Mouse (Mus musculus) limb, embryonic 14.5 days (tissue): ENCODE data around the gene Gpr135. TPM values are rescaled to one million over a fixed set of nuclear protein-coding genes. Genes with fewer than 3 reads are reported as not detected.
"Not testable (repeated sequence)": the region's sequence is repeated elsewhere in the genome, so short reads cannot be mapped to it uniquely, and the experiment has no call there.

Source experiments
- ATAC-seq: fragments of 200-750 bp; cut with Nextera tagmentation; 2 replicates; pipeline ENCODE4 v1.8.0; 2017; ENCODE audit warnings: low read depth, moderate number of reproducible peaks, moderate TSS enrichment; ENCODE audit not compliant: low FRiP score
- DNase-seq: peaks from one replicate; pipeline ENCODE4 v3.0.0-alpha.2; 2015; ENCODE audit warnings: low spot score
- H3K27ac ChIP-seq: fragments of 300-500 bp; sonication (generic); replicated peaks from 2 replicates; pipeline ENCODE4 v1.5.1; 2014; ENCODE audit warnings: low read depth, mild to moderate bottlenecking, low read length, moderate library complexity, mixed read lengths
- H3K27me3 ChIP-seq: fragments of 300-500 bp; sonication (generic); 2 replicates; pipeline ENCODE4 v1.6.1; 2014; ENCODE audit warnings: low read length, mixed read lengths; ENCODE audit not compliant: control insufficient read depth, insufficient read depth
- H3K36me3 ChIP-seq: fragments of 300-500 bp; sonication (generic); 2 replicates; pipeline ENCODE4 v1.6.1; 2014; ENCODE audit warnings: mild to moderate bottlenecking, low read length, moderate library complexity, mixed read lengths; ENCODE audit not compliant: control insufficient read depth, insufficient read depth
- H3K4me1 ChIP-seq: fragments of 300-500 bp; sonication (generic); 2 replicates; pipeline ENCODE4 v1.6.1; 2014; ENCODE audit warnings: antibody characterized with exemption, low read length, mixed read lengths; ENCODE audit not compliant: control insufficient read depth, insufficient read depth
- H3K4me2 ChIP-seq: fragments of 300-500 bp; sonication (generic); replicated peaks from 2 replicates; pipeline ENCODE4 v1.6.1; 2014; ENCODE audit warnings: low read depth, mild to moderate bottlenecking, low read length, moderate library complexity; ENCODE audit not compliant: severe bottlenecking
- H3K4me3 ChIP-seq: fragments of 300-500 bp; sonication (generic); replicated peaks from 2 replicates; pipeline ENCODE4 v1.5.1; 2014; ENCODE audit warnings: low read length
- H3K9ac ChIP-seq: fragments of 300-500 bp; sonication (generic); 2 replicates; pipeline ENCODE4 v1.6.1; 2014; ENCODE audit warnings: mild to moderate bottlenecking, low read depth, low read length, moderate library complexity; ENCODE audit not compliant: severe bottlenecking
- H3K9me3 ChIP-seq: fragments of 300-500 bp; sonication (generic); 2 replicates; pipeline ENCODE4 v1.6.1; 2016; ENCODE audit warnings: low read length; ENCODE audit not compliant: control insufficient read depth
- POLR2A ChIP-seq: fragments of 200-500 bp; IDR thresholded peaks from 2 replicates; pipeline ENCODE4 v1.8.0; 2012; ENCODE audit warnings: inconsistent platforms, mild to moderate bottlenecking, moderate library complexity, borderline replicate concordance; ENCODE audit not compliant: insufficient read depth, insufficient read length; ENCODE audit errors: extremely low read depth
- WGBS: fragments of 180-500 bp; shearing (Covaris S2); extraction: QIAGEN DNeasy Blood & Tissue Kit; methylation state at CpG from one replicate; pipeline ENCODE4 v1.1.7; 2014; 5-methylcytosine and 5-hydroxymethylcytosine counted together
- polyA plus RNA-seq, 2 experiments: library from polyadenylated mRNA; depleted of rRNA in 1 of 2; stranded (reverse) in 1 of 2; unstranded in 1 of 2; fragments of >200 nt; fragmentation: Nextera tagmentation in 1 of 2; extraction: Ambion mirVana in 1 of 2; gene quantifications; 2 replicates each; pipeline versions ENCODE4 v1.2.1 to v1.2.3; 2012 to 2014

Gene Gpr135
- polyA plus RNA-seq, 2 experiments, result 1.3 to 4.9 TPM

GRCm38 (mm10) chr12:72052571-72052970, 18.4 kb downstream of the Gpr135 start:
- H3K9me3 ChIP-seq, result no peaks in the 10 kb centered on the region
- no peak for TF ChIP-seq POLR2A
- no peak overlapping the region for H3K4me2 ChIP-seq
- no peak overlapping the region for H3K27ac ChIP-seq
- H3K36me3 ChIP-seq, result no peaks in the 10 kb centered on the region
- ATAC-seq (no peak), DNase-seq (no peak)
- no peak overlapping the region for H3K4me3 ChIP-seq
- 70% methylated on average over 6 of the region's 6 CpGs for whole genome bisulfite sequencing
- no peaks in the 10 kb centered on the region for H3K27me3 ChIP-seq
- no peaks in the 10 kb centered on the region for H3K4me1 ChIP-seq
- no peak overlapping the region for H3K9ac ChIP-seq

GRCm38 (mm10) chr12:72050821-72051220, 20.1 kb downstream of the Gpr135 start:
- Histone ChIP-seq H3K9ac (no peak overlapping the region), H3K4me1 (no peaks in the 10 kb centered on the region), H3K27ac (no peak overlapping the region), H3K36me3 (no peaks in the 10 kb centered on the region), H3K27me3 (no peaks in the 10 kb centered on the region), H3K9me3 (no peaks in the 10 kb centered on the region), H3K4me2 (no peak overlapping the region), H3K4me3 (no peak overlapping the region)
- 78% methylated on average over 4 of the region's 4 CpGs for WGBS
- DNase-seq, result no peak
- TF ChIP-seq POLR2A, result no peak
- no peak for ATAC-seq

GRCm38 (mm10) chr12:72050156-72050555, 20.8 kb downstream of the Gpr135 start:
- H3K4me1 ChIP-seq, H3K9ac ChIP-seq, H3K27me3 ChIP-seq, H3K36me3 ChIP-seq, ATAC-seq, H3K4me2 ChIP-seq, H3K4me3 ChIP-seq, H3K27ac ChIP-seq, DNase-seq, H3K9me3 ChIP-seq: not testable (repeated sequence)
- WGBS, result 94% methylated on average over 5 of the region's 5 CpGs

- WGBS, result 3% methylated on average over 2 of the region's 2 CpGs
- ATAC-seq (peak; percentile 23; the same call in 1 of the 2 replicates), DNase-seq (peak; percentile 57)
- no peak overlapping the region for H3K9ac ChIP-seq
- no peaks in the 10 kb centered on the region for H3K27me3 ChIP-seq
- no peak overlapping the region for H3K4me2 ChIP-seq
- TF ChIP-seq POLR2A, result no peak
- no peak overlapping the region for H3K4me3 ChIP-seq
- H3K4me1 ChIP-seq, result no peaks in the 10 kb centered on the region
- no peaks in the 10 kb centered on the region for H3K36me3 ChIP-seq
- no peak overlapping the region for H3K27ac ChIP-seq
- no peaks in the 10 kb centered on the region for H3K9me3 ChIP-seq
Observed at GRCm38 (mm10) chr12:72047513-72047912, 23.4 kb downstream of the Gpr135 start.

GRCm38 (mm10) chr12:72041238-72041637, 29.7 kb downstream of the Gpr135 start:
- no peak overlapping the region for H3K27ac ChIP-seq
- H3K27me3 ChIP-seq, result no peaks in the 10 kb centered on the region
- H3K9me3 ChIP-seq, result peaks cover 4% of the 10 kb centered on the region; the same call in 1 of the 2 replicates
- no peak for ATAC-seq
- TF ChIP-seq POLR2A, result no peak
- H3K9ac ChIP-seq, result no peak overlapping the region
- 89% methylated on average over 3 of the region's 3 CpGs for WGBS
- no peak for DNase-seq
- H3K36me3 ChIP-seq, result no peaks in the 10 kb centered on the region
- H3K4me3 ChIP-seq, result no peak overlapping the region
- no peak overlapping the region for H3K4me2 ChIP-seq
- H3K4me1 ChIP-seq, result no peaks in the 10 kb centered on the region

GRCm38 (mm10) chr12:72039501-72039900, 31.4 kb downstream of the Gpr135 start:
- no peak for ATAC-seq
- TF ChIP-seq POLR2A, result no peak

More at GRCm38 (mm10) chr12:72039501-72039900, 31.4 kb downstream of the Gpr135 start:
- 79% methylated on average over 8 of the region's 8 CpGs for WGBS
- DNase-seq, result no peak
- no peaks in the 10 kb centered on the region for H3K4me1 ChIP-seq
- H3K4me3 ChIP-seq, result no peak overlapping the region
- no peak overlapping the region for H3K9ac ChIP-seq
- peaks cover 4% of the 10 kb centered on the region; the same call in 1 of the 2 replicates for H3K9me3 ChIP-seq
- H3K27me3 ChIP-seq, result no peaks in the 10 kb centered on the region
- H3K4me2 ChIP-seq, result no peak overlapping the region
- H3K36me3 ChIP-seq, result no peaks in the 10 kb centered on the region
- no peak overlapping the region for H3K27ac ChIP-seq
